Mouse (Mus musculus) E14TG2a.4 (cell line): ENCODE measurements around the gene Hace1.

Experiments used
- CTCF ChIP-seq: conservative IDR thresholded peaks from 2 replicates; pipeline ENCODE4 v1.5.1; 2014; ENCODE audit warnings: low read length
- NANOG ChIP-seq: IDR thresholded peaks from 2 replicates; pipeline ENCODE4 v1.6.1; 2014; ENCODE audit warnings: borderline replicate concordance, low read length, mixed read lengths

DNA sequence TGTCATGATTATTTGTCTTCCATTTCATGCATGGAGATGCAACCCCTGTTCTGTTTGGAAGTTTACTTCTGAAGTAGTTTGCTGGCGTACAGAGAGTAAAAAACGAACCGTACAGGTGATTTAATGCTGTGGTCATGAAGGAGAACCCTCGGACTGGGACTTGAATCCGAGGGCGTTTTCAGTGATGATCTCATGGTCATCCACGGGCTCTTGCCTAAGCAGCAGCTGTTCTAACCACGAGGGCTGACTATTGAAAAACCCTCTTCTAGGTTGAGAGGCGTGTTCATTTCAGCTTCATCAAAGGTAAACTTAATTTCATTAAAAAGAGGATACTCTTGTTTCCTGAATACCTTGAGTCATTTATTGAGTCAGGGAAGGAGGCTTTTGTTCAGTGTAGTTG is 84.4 kb downstream of the Hace1 start:
- TF ChIP-seq CTCF: no peak
- TF ChIP-seq NANOG: no peak
